Mouse (Mus musculus) frontal cortex, adult 2 months (tissue): ENCODE measurements around the gene Cul7. TPM values are rescaled to one million over a fixed set of nuclear protein-coding genes. Genes with fewer than 3 reads are reported as not detected.

ENCODE experiments used
- DNase-seq, 2 experiments: peaks; one replicate each; pipeline ENCODE4 v3.0.0; 2022; ENCODE audit warnings: low spot score in 1 of 2; ENCODE audit errors: extremely low spot score in 1 of 2
- polyA plus RNA-seq: library from polyadenylated mRNA; depleted of rRNA; stranded (reverse); fragments of >200 nt; gene quantifications from 2 replicates; pipeline ENCODE4 v1.2.3, GENCODE M21; 2012

Cul7 gene
- polyA plus RNA-seq, 1 experiment: 35.2 TPM

GRCm38 (mm10) chr17:46667712-46668111 is 17.6 kb downstream of the Cul7 start:
- DNase-seq: no peak

GRCm38 (mm10) chr17:46669911-46670310 is 19.8 kb downstream of the Cul7 start:
- DNase-seq: no peak

GRCm38 (mm10) chr17:46673850-46674529 is 23.9 kb downstream of the Cul7 start, which contains the start of gene Rrp36:
Rrp36 (minus strand) TSS chr17:46674352.
- DNase-seq: peak; percentile 85 to 92

GRCm38 (mm10) chr17:46674530-46675283 is 24.6 kb downstream of the Cul7 start:
- no peak for DNase-seq

GRCm38 (mm10) chr17:46678416-46678815 is 28.3 kb downstream of the Cul7 start, which contains the start of gene Mea1:
Mea1 (plus strand) TSS chr17:46678793.
- no peak for DNase-seq

GRCm38 (mm10) chr17:46678911-46679310 is 28.8 kb downstream of the Cul7 start:
- no peak for DNase-seq

GRCm38 (mm10) chr17:46679843-46680759 is 30.0 kb downstream of the Cul7 start:
- peak in 1 of 2 experiments; percentile 40 for DNase-seq

- peak; percentile 95 to 97 for DNase-seq
Measured at GRCm38 (mm10) chr17:46680760-46681373, 30.7 kb downstream of the Cul7 start, which contains the start of gene Klhdc3. Klhdc3 (minus strand) TSS chr17:46680914.

GRCm38 (mm10) chr17:46681466-46682118 is 31.5 kb downstream of the Cul7 start:
- no peak for DNase-seq

- no peak for DNase-seq
Measured at GRCm38 (mm10) chr17:46682654-46683389, 32.7 kb downstream of the Cul7 start.

GRCm38 (mm10) chr17:46685913-46686312 is 35.8 kb downstream of the Cul7 start:
- DNase-seq: no peak

GRCm38 (mm10) chr17:46690665-46691064 is 40.5 kb downstream of the Cul7 start:
- no peak for DNase-seq

- DNase-seq: no peak
Measured at GRCm38 (mm10) chr17:46691390-46691789, 41.3 kb downstream of the Cul7 start.

GRCm38 (mm10) chr17:46694517-46695063 is 44.5 kb downstream of the Cul7 start:
- no peak for DNase-seq

- DNase-seq: no peak
Measured at GRCm38 (mm10) chr17:46698515-46698914, 48.4 kb downstream of the Cul7 start.

- DNase-seq: no peak
Measured at GRCm38 (mm10) chr17:46699245-46699644, 49.1 kb downstream of the Cul7 start.

GRCm38 (mm10) chr17:46699912-46700311 is 49.8 kb downstream of the Cul7 start:
- no peak for DNase-seq

GRCm38 (mm10) chr17:46701489-46701888 is 51.4 kb downstream of the Cul7 start:
- DNase-seq: peak in 1 of 2 experiments; percentile 32

- no peak for DNase-seq
Measured at GRCm38 (mm10) chr17:46702100-46702499, 52.0 kb downstream of the Cul7 start.
